In the genomic region with DNA sequence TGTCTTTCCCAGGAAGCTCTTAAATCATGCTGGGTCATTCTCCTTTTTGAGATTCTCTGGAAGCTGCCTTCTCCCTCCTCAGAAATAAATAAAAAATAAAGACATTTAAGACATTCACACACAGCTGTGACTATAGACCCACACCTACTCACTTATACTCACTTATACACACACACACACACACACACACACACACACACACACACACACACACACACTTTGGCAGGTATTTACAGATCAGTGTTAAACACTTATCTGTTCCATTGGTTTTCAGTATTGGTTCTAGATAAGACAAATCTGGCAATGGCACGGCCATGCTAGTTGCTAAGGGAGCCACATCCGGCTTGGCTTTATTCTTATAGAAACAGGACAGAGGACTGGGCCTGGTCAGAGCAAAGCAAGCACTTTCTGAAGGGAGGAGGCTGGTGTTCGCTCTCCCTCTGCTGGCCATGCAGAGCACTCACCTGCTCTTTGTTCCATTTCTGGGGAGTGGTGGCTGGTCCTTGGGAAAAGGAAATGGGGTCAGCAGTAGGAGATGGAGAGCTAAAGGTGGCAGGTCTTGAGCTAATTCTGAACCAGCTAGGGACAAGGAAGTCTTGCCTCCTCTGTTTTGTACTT, we compare ENCODE assay signal across 9 mouse cellular contexts.
DNase-seq lines count a peak whose midpoint lies in the region; ATAC-seq lines count a peak whose summit lies in the region.
"Had no signal": no experiment of that assay in that cellular context is flagged by ENCODE, and none has a peak within 500 bp of the region (broad histone marks: within the 10 kb centered on the region; RNA-seq: fewer than 3 reads in every experiment).

No protein-coding gene starts in this region.

- peak; percentile 80 for ATAC-seq in intestine, embryonic 15.5 days
- ATAC-seq in limb, embryonic 11.5 days (ENCODE audit: insufficient number of reproducible peaks, low FRiP score, low TSS enrichment, low read depth) = peak; percentile 79; the same call in 1 of the 2 replicates
- ATAC-seq in midbrain, embryonic 16.5 days = peak; percentile 85

- H3K9me3 ChIP-seq in heart, embryonic 10.5 days = no peaks in the 10 kb centered on the region
- no peaks in the 10 kb centered on the region for H3K9me3 ChIP-seq in forebrain, embryonic 10.5 days
- no peaks in the 10 kb centered on the region for H3K9me3 ChIP-seq in intestine, embryonic 15.5 days
- H3K9me3 ChIP-seq in limb, embryonic 11.5 days (ENCODE audit: control insufficient read depth, low read length) = no peaks in the 10 kb centered on the region
- no peaks in the 10 kb centered on the region for H3K9me3 ChIP-seq in midbrain, embryonic 16.5 days (replicated peaks; ENCODE audit: control insufficient read depth, low read length, poor library complexity, severe bottlenecking)

- no peaks in the 10 kb centered on the region for H3K27me3 ChIP-seq in heart, embryonic 10.5 days (ENCODE audit: insufficient read depth, poor library complexity, severe bottlenecking)
- H3K27me3 ChIP-seq in forebrain, embryonic 10.5 days (ENCODE audit: poor library complexity, severe bottlenecking) = no peaks in the 10 kb centered on the region
- no peaks in the 10 kb centered on the region for H3K27me3 ChIP-seq in intestine, embryonic 15.5 days (replicated peaks)
- H3K27me3 ChIP-seq in limb, embryonic 11.5 days (ENCODE audit: control insufficient read depth, insufficient read depth, low read length) = no peaks in the 10 kb centered on the region
- H3K27me3 ChIP-seq in midbrain, embryonic 16.5 days (ENCODE audit: control insufficient read depth, insufficient read depth, low read depth, low read length) = no peaks in the 10 kb centered on the region

- H3K4me1 ChIP-seq in heart, embryonic 10.5 days = no peaks in the 10 kb centered on the region
- no peaks in the 10 kb centered on the region for H3K4me1 ChIP-seq in forebrain, embryonic 10.5 days
- H3K4me1 ChIP-seq in intestine, embryonic 15.5 days (replicated peaks) = no peaks in the 10 kb centered on the region
- H3K4me1 ChIP-seq in limb, embryonic 11.5 days (ENCODE audit: control insufficient read depth, insufficient read depth, low read length) = no peaks in the 10 kb centered on the region
- no peaks in the 10 kb centered on the region for H3K4me1 ChIP-seq in midbrain, embryonic 16.5 days (ENCODE audit: control insufficient read depth, insufficient read depth, low read length)

- WGBS in heart, embryonic 10.5 days = 9% methylated on average over 3 of the region's 3 CpGs
- 32% methylated on average over 3 of the region's 3 CpGs for WGBS in forebrain, embryonic 10.5 days
- WGBS in intestine, embryonic 15.5 days = 21% methylated on average over 3 of the region's 3 CpGs
- WGBS in limb, embryonic 11.5 days = 17% methylated on average over 3 of the region's 3 CpGs
- WGBS in midbrain, embryonic 16.5 days = 23% methylated on average over 3 of the region's 3 CpGs

- no peak overlapping the region for H3K4me3 ChIP-seq in heart, embryonic 10.5 days
- no peak overlapping the region for H3K4me3 ChIP-seq in forebrain, embryonic 10.5 days
- H3K4me3 ChIP-seq in intestine, embryonic 15.5 days (replicated peaks) = no peak overlapping the region
- H3K4me3 ChIP-seq in limb, embryonic 11.5 days (ENCODE audit: low read depth, low read length) = no peak overlapping the region
- H3K4me3 ChIP-seq in midbrain, embryonic 16.5 days (ENCODE audit: low read depth, low read length) = no peak overlapping the region

- peak; percentile 38 to 44 for DNase-seq in heart, adult 18-20 months
- no peak for DNase-seq in heart, embryonic 10.5 days (ENCODE audit: low spot score)
- DNase-seq in adrenal gland, postnatal 14 days = peak; percentile 68
- DNase-seq in forebrain, embryonic 10.5 days (ENCODE audit: extremely low spot score, low spot score) = peak; percentile 47
- peak; percentile 62 for DNase-seq in limb, embryonic 11.5 days (ENCODE audit: low spot score)
- no peak for DNase-seq in c-Kit-positive CD71-positive TER-119-positive erythroid progenitor cells, embryonic 14.5 days (ENCODE audit: low spot score)

- no peak overlapping the region for H3K4me2 ChIP-seq in intestine, embryonic 15.5 days (replicated peaks)
- H3K4me2 ChIP-seq in limb, embryonic 11.5 days (ENCODE audit: low read depth, severe bottlenecking) = no peak overlapping the region
- H3K4me2 ChIP-seq in midbrain, embryonic 16.5 days (ENCODE audit: low read length) = no peak overlapping the region

- no peak overlapping the region for H3K27ac ChIP-seq in heart, embryonic 10.5 days
- H3K27ac ChIP-seq in forebrain, embryonic 10.5 days = no peak overlapping the region
- H3K27ac ChIP-seq in intestine, embryonic 15.5 days = no peak overlapping the region
- H3K27ac ChIP-seq in limb, embryonic 11.5 days (replicated peaks; ENCODE audit: low read depth, low read length) = no peak overlapping the region
- H3K27ac ChIP-seq in midbrain, embryonic 16.5 days (ENCODE audit: low read length) = no peak overlapping the region
- H3K27ac ChIP-seq: macrophage had no signal

- no peak overlapping the region for H3K9ac ChIP-seq in intestine, embryonic 15.5 days
- H3K9ac ChIP-seq in limb, embryonic 11.5 days (ENCODE audit: low read length) = no peak overlapping the region
- no peak overlapping the region for H3K9ac ChIP-seq in midbrain, embryonic 16.5 days (ENCODE audit: low read depth, low read length)

- no peaks in the 10 kb centered on the region for H3K36me3 ChIP-seq in heart, embryonic 10.5 days
- H3K36me3 ChIP-seq in forebrain, embryonic 10.5 days (replicated peaks) = no peaks in the 10 kb centered on the region
- no peaks in the 10 kb centered on the region for H3K36me3 ChIP-seq in intestine, embryonic 15.5 days
- no peaks in the 10 kb centered on the region for H3K36me3 ChIP-seq in limb, embryonic 11.5 days (ENCODE audit: control insufficient read depth, insufficient read depth, low read length)
- no peaks in the 10 kb centered on the region for H3K36me3 ChIP-seq in midbrain, embryonic 16.5 days (ENCODE audit: control insufficient read depth, insufficient read depth, low read length)

Comparison
In these comparisons a context has a peak if more than half of its experiments do, and no peak if none do; other contexts are left out.
1. DNase-seq: peak in heart, adult 18-20 months (2 of 2), adrenal gland, postnatal 14 days (single experiment), forebrain, embryonic 10.5 days (single experiment) and limb, embryonic 11.5 days (single experiment); none in heart, embryonic 10.5 days (single experiment) and c-Kit-positive CD71-positive TER-119-positive erythroid progenitor cells, embryonic 14.5 days (single experiment).
2. Peak in every context shown above with its lines, with median percentiles within 50 percentile points of each other: ATAC-seq.